Mouse (Mus musculus) G1E (cell line): ENCODE measurements around the gene Tshr.

Experiments used
- CTCF ChIP-seq: IDR thresholded peaks from 2 replicates; pipeline ENCODE4 v1.5.1; 2012; ENCODE audit warnings: low read depth, low read length, inconsistent platforms, mixed read lengths
- GATA1 ChIP-seq: IDR thresholded peaks from 2 replicates; pipeline ENCODE4 v1.6.1; 2012; ENCODE audit warnings: borderline replicate concordance, low read length, inconsistent platforms, mixed read lengths
- GATA2 ChIP-seq: IDR thresholded peaks from 2 replicates; pipeline ENCODE4 v1.6.1; 2012; ENCODE audit warnings: low read depth, low read length, inconsistent platforms, borderline replicate concordance
- POLR2AphosphoS5 ChIP-seq: IDR thresholded peaks from 2 replicates; pipeline ENCODE4 v1.6.1; 2012; ENCODE audit warnings: low read depth, low read length, inconsistent platforms; ENCODE audit not compliant: insufficient replicate concordance
- TAL1 ChIP-seq: conservative IDR thresholded peaks from 2 replicates; pipeline ENCODE4 v1.6.1; 2012; ENCODE audit warnings: low read depth, low read length, inconsistent platforms, mixed read lengths

DNA sequence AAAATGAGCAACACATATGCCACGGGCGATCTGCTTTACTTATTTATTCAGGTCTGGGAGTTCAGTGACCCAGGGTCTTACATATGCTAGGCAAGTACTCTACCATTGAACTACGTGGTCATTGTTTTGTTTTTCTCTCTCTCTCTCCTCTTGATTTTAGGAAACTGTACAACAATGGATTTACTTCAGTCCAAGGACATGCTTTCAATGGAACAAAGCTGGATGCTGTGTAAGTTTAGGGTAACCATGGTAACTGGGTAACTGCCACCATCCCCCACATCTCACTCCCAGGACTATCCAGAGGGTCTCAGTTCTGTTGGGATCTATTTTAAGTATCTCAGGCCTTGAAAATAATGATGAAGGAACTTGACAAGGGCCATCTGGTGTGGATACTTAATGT is 127.4 kb downstream of the Tshr start:
- TF ChIP-seq CTCF (no peak), GATA1 (no peak), POLR2AphosphoS5 (no peak), TAL1 (no peak), GATA2 (no peak)
